Mouse (Mus musculus) embryo, embryonic 10 days (tissue): ENCODE measurements around the gene Olfr764-ps1.
"Not testable (repeated sequence)": the region's sequence is repeated elsewhere in the genome, so short reads cannot be mapped to it uniquely, and the experiment has no call there.

Experiments used
- DNase-seq: peaks from one replicate; pipeline ENCODE4 v3.0.0-alpha.2; 2015; ENCODE audit warnings: low spot score

The Olfr764-ps1 gene

GRCm38 (mm10) chr10:129039796-129040195 lies at the start of gene Olfr764-ps1:
Gene Olfr764-ps1, minus strand, starts transcription at chr10:129039896.
- no peak for DNase-seq

- DNase-seq, result not testable (repeated sequence)
Observed at GRCm38 (mm10) chr10:129082810-129083209, 43.1 kb upstream of the Olfr764-ps1 start, which contains the start of gene Olfr767. Gene Olfr767, minus strand, starts transcription at chr10:129082910.

GRCm38 (mm10) chr10:129068877-129069276 lies 29.2 kb upstream of the Olfr764-ps1 start, which contains the start of gene Olfr766-ps1:
Gene Olfr766-ps1, minus strand, starts transcription at chr10:129068977.
- no peak for DNase-seq

GRCm38 (mm10) chr10:129049898-129050297 lies 10.2 kb upstream of the Olfr764-ps1 start, which contains the start of gene Olfr765:
Gene Olfr765, minus strand, starts transcription at chr10:129049998.
- not testable (repeated sequence) for DNase-seq

DNA sequence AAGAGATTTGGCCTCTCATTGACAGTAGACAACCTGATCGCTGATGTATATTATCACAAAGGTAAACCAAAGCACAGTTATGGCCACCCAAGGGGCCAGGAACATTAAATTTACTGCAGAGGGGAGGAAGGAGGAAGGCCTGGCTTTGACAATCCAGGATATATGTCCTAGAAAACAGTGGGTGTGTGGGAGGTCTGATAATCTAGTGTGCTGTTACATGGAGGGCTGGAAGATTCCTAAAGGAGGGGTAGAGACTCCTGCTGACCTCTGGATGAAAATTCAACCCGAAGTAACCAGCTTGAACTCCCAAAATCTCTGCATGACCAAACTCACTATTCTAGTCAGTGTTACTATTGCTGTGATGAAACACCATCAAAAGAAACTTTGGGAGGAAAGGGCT lies 11.4 kb downstream of the Olfr764-ps1 start:
- DNase-seq, result no peak

DNA sequence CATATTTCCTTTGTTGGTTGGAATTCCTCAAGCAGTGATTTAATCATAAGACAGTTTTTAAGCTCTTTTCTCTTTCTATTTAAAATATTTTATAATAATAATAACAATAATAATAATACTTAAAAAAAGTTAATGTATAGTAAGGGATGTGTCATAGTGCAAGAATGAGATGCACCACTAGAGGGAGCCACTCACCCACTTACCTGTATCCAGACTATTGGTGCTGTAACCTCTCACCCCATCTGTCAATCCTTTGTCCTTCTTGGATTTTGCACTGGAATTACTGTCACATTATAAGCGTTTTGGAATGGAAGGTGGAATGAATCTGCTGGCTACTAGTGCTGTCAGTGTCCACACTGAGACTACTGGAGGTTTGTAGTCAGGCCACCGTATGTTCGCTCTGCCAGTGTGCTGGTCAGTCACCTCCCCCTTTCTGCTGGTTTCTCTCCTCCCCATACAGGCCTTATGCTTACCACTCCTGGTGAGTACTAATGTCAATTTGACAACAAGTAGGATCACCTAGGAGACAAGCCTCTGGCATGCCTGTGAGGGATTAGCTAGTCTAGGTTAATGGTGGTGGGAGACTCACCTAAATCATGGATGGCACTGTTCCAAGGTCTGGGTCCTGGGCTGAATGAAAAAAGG lies 13.6 kb downstream of the Olfr764-ps1 start:
- peak; percentile 81 for DNase-seq

DNA sequence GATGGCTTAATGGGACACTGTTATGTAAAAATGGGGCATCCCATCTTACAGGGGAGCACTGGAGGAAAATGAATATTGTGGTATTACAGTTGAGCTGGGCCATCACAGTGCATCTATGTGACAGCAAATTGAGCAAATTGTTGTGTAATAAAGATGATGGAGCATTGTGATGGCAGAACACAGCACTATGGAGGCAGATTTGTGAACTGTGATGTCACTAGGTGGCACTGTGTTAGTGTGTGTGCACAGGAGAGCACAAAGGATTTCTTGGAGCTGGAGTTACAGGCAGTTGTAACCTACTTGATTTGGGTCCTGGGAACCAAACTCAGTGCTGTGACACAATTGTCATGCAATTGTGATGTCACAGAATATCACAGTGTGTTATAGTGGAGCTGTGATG lies 16.4 kb downstream of the Olfr764-ps1 start:
- peak; percentile 23 for DNase-seq

- DNase-seq, result no peak
Observed at GRCm38 (mm10) chr10:129014477-129014876, 25.2 kb downstream of the Olfr764-ps1 start.

DNA sequence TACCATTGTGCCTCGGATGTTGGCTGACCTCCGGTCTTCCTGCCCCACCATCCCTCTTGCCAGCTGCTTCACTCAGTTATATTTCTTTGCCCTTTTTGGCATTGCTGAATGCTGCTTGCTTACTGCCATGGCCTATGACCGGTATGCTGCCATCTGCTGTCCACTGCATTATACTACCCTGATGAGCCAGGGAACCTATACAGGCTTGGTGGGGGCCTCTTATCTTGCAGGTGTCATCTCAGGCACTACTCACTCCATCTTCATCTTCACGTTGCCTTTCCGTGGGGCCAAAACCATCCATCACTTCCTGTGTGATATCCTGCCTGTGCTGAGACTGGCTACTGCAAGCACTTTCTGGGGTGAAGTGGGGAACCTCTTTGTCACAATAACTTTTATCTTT lies 28.2 kb downstream of the Olfr764-ps1 start:
- not testable (repeated sequence) for DNase-seq

- DNase-seq, result no peak
Observed at GRCm38 (mm10) chr10:129010288-129010841, 29.3 kb downstream of the Olfr764-ps1 start, which contains the start of gene Olfr763. Gene Olfr763, plus strand, starts transcription at chr10:129010791.

DNA sequence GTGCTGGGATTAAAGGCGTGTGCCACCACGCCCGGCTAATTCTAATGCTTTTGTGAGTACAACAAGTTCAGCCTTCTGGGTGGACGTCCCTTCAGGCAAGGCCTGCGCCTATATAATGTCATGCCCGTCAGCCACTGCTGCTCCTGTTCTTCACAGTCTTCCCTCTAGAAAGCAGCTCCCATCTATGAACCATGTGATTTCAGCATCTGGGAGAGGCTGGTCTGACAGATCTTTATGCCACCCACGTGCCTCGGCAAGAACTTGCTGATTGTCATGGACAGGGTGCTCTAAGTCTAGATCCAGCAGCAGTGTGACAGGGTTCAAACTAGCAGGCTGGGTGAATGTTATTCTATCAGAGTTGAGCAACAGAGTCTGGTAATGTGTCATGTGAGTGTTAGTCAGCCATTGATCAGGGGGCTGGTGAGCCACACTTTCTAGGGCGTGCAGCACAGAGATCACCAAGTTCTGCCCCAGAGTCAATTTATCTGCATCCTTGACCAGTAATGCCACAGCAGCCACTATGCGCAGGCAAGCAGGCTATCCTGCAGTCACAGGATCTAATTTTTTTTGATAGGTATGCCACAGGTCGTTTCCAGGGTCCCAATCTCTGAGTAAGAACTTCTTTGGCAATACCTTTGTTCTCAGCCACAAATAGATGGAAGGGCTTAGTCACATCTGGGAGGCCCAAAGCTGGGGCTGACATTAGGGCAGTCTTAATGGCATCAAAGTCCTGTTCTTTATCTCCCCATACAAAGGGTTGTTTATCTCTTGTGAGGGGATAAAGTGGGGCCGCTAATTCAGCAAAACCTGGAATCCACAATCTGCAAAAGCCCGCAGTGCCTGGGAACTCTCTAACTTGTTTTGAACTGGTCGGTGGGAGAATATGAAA lies 35.4 kb downstream of the Olfr764-ps1 start:
- no peak for DNase-seq

DNA sequence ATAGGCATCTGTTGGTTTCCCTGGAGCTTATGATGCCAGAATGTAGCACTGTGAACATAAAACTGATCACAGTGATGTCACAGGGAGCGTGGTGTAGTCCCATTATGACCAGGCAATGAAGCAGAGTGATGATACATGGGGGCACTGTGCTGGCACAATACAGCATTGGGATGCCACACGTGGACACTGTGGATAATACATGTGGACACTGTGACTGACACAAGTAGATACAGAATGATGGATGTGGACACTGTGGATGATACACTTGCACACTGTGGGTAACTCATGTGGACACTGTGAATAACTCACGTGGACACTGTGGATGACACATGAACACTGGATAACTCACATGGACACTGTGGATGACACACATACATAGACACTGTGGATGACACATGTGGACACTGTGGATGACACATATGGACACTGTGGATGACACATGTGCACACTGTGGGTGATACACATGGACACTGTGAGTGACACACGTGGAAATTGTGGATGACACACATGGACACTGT lies 43.1 kb downstream of the Olfr764-ps1 start:
- no peak for DNase-seq

GRCm38 (mm10) chr10:128995796-128996195 lies 43.9 kb downstream of the Olfr764-ps1 start:
- DNase-seq, result no peak

DNA sequence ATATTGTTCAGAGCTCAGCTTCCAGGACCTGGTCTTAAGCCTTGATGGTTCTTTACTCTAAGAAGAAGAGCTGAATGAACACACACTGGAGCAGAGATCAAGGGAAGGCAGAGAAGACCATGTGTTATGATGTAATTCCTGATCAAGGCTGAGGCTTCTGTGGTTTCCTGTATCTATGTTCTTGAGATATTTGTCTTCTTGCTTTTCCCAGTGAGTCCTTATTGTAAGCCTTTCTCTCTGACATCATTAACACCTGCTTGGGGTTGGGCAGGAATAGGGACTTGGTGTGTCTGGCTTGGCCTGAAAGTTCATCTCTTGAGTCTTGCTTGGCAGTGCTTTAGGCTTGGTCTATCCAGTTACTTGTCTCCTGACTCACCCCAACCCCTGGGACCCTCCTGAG lies 48.7 kb downstream of the Olfr764-ps1 start:
- no peak for DNase-seq

DNA sequence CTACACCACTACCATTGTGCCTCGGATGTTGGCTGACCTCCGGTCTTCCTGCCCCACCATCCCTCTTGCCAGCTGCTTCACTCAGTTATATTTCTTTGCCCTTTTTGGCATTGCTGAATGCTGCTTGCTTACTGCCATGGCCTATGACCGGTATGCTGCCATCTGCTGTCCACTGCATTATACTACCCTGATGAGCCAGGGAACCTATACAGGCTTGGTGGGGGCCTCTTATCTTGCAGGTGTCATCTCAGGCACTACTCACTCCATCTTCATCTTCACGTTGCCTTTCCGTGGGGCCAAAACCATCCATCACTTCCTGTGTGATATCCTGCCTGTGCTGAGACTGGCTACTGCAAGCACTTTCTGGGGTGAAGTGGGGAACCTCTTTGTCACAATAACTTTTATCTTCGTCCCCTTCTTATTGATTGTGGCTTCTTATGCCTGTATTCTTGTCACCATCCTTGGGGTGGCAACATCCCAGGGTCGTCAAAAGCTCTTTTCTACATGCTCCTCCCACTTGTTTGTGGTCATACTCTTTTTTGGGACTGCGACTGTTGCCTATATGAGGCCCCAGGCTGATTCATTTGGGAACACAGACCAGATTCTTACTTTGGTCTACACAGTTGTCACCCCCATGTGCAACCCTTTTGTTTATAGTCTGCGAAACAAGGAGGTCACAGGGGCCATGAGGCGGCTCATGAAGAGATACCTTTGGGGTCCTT lies 49.4 kb downstream of the Olfr764-ps1 start:
- DNase-seq, result not testable (repeated sequence)

DNA sequence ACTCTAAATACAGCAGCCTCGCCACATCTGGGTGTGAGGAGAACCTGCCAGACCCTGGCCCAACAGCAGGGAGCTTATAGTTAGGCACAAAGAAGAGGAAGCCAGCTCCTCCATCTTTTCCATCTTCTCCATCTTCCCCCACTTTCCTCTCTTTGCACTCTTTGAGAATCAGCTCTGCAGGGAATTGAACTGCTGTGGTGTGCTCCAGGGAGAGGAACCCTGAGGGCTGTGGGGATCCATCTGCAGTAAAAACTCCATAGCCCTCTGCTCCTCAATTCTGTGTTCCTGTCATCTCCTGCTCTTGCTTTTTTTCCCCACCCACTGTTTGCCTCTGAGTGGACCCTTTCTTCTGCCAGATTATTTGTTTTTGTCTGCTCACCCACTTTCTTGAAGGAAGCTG lies 50.6 kb downstream of the Olfr764-ps1 start, which contains the start of gene Olfr9:
Gene Olfr9, plus strand, starts transcription at position 301 of the 400 bp plus-strand sequence.
- not testable (repeated sequence) for DNase-seq
